Mouse (Mus musculus) ES-Bruce4 (cell line): Measurements from ENCODE around the gene Hba-a1. TPM values are rescaled to one million over a fixed set of nuclear protein-coding genes. Genes with fewer than 3 reads are reported as not detected.
A peak's percentile ranks its signal among the peaks of the same experiment; 100 is the strongest.
"Not testable (repeated sequence)": the region's sequence is repeated elsewhere in the genome, so short reads cannot be mapped to it uniquely, and the experiment has no call there.

ENCODE experiments used
- H3K27ac ChIP-seq: 2 replicates; pipeline ENCODE4 v1.5.1; 2012; ENCODE audit warnings: low read length, inconsistent platforms; ENCODE audit not compliant: insufficient read depth
- H3K27me3 ChIP-seq: 2 replicates; pipeline ENCODE4 v1.6.1; 2012; ENCODE audit warnings: mild to moderate bottlenecking, low read length, inconsistent platforms; ENCODE audit not compliant: control insufficient read depth, poor library complexity, insufficient read depth, severe bottlenecking
- H3K36me3 ChIP-seq: 2 replicates; pipeline ENCODE4 v1.6.1; 2012; ENCODE audit warnings: inconsistent platforms, mild to moderate bottlenecking, low read length, moderate library complexity; ENCODE audit not compliant: control insufficient read depth, poor library complexity, insufficient read depth, severe bottlenecking
- H3K4me1 ChIP-seq: one replicate; pipeline ENCODE4 v1.8.1; 2011; ENCODE audit warnings: low read length; ENCODE audit not compliant: control insufficient read depth, insufficient read depth
- H3K4me3 ChIP-seq: 2 replicates; pipeline ENCODE4 v1.5.1; 2011; ENCODE audit warnings: low read depth, mild to moderate bottlenecking, low read length
- H3K9ac ChIP-seq: 2 replicates; pipeline ENCODE4 v1.6.1; 2012; ENCODE audit warnings: low read depth, mild to moderate bottlenecking, inconsistent platforms; ENCODE audit not compliant: poor library complexity, severe bottlenecking
- H3K9me3 ChIP-seq: replicated peaks from 2 replicates; pipeline ENCODE4 v1.6.1; 2012; ENCODE audit warnings: mild to moderate bottlenecking, low read length, inconsistent platforms; ENCODE audit not compliant: control insufficient read depth, poor library complexity, insufficient read depth, severe bottlenecking
- CTCF ChIP-seq: IDR thresholded peaks from one replicate; pipeline ENCODE4 v1.8.1; 2011; ENCODE audit warnings: low read depth, low read length
- EP300 ChIP-seq: IDR thresholded peaks from 2 replicates; pipeline ENCODE4 v1.6.1; 2011; ENCODE audit warnings: low read depth, low read length; ENCODE audit not compliant: insufficient read depth
- POLR2A ChIP-seq: IDR thresholded peaks from one replicate; pipeline ENCODE4 v1.8.1; 2011; ENCODE audit warnings: low read length; ENCODE audit not compliant: insufficient read depth
- polyA plus RNA-seq: library from polyadenylated mRNA; stranded (reverse); fragments of >200 nt; gene quantifications from 2 replicates; pipeline ENCODE4 v1.2.4, GENCODE M21; 2011; ENCODE audit warnings: low read depth; ENCODE audit not compliant: missing spikeins, insufficient read depth, insufficient read length

Hba-a1 gene
- polyA plus RNA-seq, 1 experiment = 1.6 TPM

DNA sequence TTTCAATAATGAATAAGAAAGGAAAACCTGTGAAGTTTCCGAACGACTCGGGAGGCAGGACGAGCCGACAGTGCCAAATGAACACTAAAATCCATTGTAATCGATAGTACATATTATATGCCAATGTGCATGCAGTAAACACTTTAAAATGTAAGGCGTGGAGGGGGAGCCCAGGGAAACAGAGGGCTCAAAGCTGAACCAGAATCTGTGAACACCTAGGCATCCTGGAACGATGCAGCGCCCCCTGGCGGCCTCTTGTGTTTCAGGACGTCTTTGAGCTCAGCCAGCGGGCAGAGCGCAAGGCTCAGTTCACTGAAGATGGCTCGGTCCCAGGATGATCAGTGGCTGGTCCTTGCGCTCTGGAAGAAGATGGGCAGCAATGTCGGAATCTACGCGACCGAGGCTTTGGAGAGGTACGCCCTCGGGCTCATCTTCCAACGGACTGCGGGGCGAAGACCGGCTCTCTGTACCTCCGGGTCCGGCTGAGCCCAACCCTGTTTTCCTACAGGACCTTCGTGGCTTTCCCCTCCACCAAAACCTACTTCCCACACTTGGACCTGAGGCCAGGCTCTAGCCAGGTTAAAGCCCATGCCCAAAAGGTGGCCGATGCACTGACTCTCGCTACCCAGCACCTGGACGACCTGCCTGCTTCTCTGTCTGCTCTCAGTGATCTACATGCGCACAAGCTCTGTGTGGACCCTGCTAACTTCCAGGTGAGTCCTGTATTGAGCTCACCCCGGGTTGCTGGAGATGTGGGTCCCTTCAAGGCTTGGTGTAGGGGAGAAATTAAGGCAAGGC is 3.6 kb downstream of the Hba-a1 start, which contains the start of gene Hbq1b:
TSS of gene Hbq1b (plus strand) at position 271 of the 798 bp plus-strand sequence.
- not testable (repeated sequence) for H3K9me3 ChIP-seq, H3K4me1 ChIP-seq, H3K9ac ChIP-seq, H3K36me3 ChIP-seq, H3K27ac ChIP-seq, H3K27me3 ChIP-seq
- peak; percentile 56 for TF ChIP-seq CTCF
- peak within 1 kb of the TSS; percentile 55 for H3K4me3 ChIP-seq

DNA sequence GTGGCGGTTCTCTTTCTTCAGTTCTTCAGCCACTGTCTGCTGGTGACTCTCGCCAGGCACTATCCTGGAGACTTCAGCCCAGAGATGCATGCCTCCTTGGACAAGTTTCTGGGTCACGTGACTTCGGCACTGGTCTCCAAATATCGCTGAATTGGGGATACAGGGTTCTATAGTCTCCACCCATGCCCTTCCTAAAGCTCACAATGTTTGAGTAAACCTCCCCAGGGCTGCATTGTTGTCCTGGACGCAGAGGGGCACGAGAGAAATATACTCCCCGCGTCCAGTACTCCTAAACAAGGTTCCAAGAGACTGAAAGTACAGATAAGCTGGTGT is 4.1 kb downstream of the Hba-a1 start:
- Histone ChIP-seq H3K27ac (no peak overlapping the region), H3K4me3 (peak overlapping the region; percentile 42)
- no peak for TF ChIP-seq POLR2A
- TF ChIP-seq EP300 = no peak

GRCm38 (mm10) chr11:32292819-32293218 is 9.5 kb downstream of the Hba-a1 start:
- H3K4me3 ChIP-seq, H3K27me3 ChIP-seq, H3K9me3 ChIP-seq, H3K4me1 ChIP-seq, H3K36me3 ChIP-seq, H3K9ac ChIP-seq, H3K27ac ChIP-seq: not testable (repeated sequence)

More for the DNA sequence above, 4.1 kb downstream of the Hba-a1 start:
- no peaks in the 10 kb centered on the region for H3K27me3 ChIP-seq
- no peaks in the 10 kb centered on the region for H3K36me3 ChIP-seq
- H3K9ac ChIP-seq = no peak overlapping the region
- H3K9me3 ChIP-seq = no peaks in the 10 kb centered on the region
- no peaks in the 10 kb centered on the region for H3K4me1 ChIP-seq

DNA sequence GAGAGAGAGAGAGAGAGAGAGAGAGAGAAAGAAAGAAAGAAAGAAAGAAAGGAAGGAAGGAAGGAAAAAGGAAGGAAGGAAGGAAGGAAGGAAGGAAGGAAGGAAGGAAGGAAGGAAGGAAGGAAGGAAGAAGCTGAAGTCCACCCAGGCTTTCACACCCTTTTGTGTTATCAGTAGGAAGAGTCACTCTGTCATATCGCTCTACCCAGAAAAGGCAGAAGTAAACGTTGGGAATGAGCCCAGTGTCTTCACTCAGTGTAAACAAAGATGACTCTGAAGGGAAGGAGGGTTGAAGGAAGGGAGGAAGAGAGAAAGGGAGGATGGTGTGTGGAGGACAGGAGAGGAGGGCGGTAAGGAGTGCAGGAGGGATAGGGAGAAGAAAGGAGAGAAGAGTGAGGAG is 10.2 kb downstream of the Hba-a1 start:
- not testable (repeated sequence) for H3K4me1 ChIP-seq, H3K27ac ChIP-seq, H3K9ac ChIP-seq, H3K27me3 ChIP-seq, H3K4me3 ChIP-seq, H3K9me3 ChIP-seq, H3K36me3 ChIP-seq

GRCm38 (mm10) chr11:32296203-32296602 is 12.9 kb downstream of the Hba-a1 start, which contains the start of gene Hba-a2:
Gene Hba-a2, plus strand, starts transcription at chr11:32296489.
- H3K36me3 ChIP-seq, H3K4me1 ChIP-seq, H3K9ac ChIP-seq, H3K9me3 ChIP-seq, H3K4me3 ChIP-seq, H3K27ac ChIP-seq, H3K27me3 ChIP-seq: not testable (repeated sequence)

DNA sequence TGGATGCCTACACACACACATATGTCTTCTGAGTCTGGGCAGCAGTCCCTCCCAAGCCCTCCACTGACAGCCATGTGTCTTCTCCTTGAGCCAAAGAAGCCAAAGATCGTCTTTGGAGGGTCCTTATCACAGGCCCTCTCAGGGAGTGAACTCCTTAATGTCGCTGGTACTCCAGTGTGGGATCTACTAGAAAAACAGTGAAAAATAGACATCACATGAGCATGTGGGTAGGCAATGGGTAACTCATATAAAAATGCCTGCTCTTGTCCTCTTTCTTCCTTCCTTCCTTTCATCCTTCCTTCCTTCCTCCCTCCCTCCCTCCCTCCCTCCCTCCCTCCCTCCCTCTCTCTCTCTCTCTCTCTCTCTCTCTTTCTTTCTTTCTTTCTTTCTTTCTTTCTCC is 14.1 kb downstream of the Hba-a1 start:
- H3K4me1 ChIP-seq, H3K9me3 ChIP-seq, H3K9ac ChIP-seq, H3K27ac ChIP-seq, H3K27me3 ChIP-seq, H3K36me3 ChIP-seq, H3K4me3 ChIP-seq: not testable (repeated sequence)
